Mouse (Mus musculus) kidney, embryonic 14.5 days (tissue): ENCODE data around the gene Vcam1. TPM values are rescaled to one million over a fixed set of nuclear protein-coding genes. Genes with fewer than 3 reads are reported as not detected.

ENCODE experiments used
- ATAC-seq: fragments of 200-750 bp; cut with Nextera tagmentation; 2 replicates; pipeline ENCODE4 v1.8.0; 2017; ENCODE audit warnings: moderate number of reproducible peaks, mild to moderate bottlenecking, moderate TSS enrichment, moderate library complexity; ENCODE audit not compliant: low FRiP score, low TSS enrichment
- H3K27ac ChIP-seq: fragments of 300-500 bp; sonication (generic); 2 replicates; pipeline ENCODE4 v1.5.1; 2014; ENCODE audit warnings: low read depth, mild to moderate bottlenecking, low read length, moderate library complexity, mixed read lengths
- H3K27me3 ChIP-seq: fragments of 300-500 bp; sonication (generic); 2 replicates; pipeline ENCODE4 v1.6.1; 2014; ENCODE audit warnings: mild to moderate bottlenecking, low read length; ENCODE audit not compliant: control insufficient read depth, insufficient read depth
- H3K36me3 ChIP-seq: fragments of 300-500 bp; sonication (generic); 2 replicates; pipeline ENCODE4 v1.6.1; 2014; ENCODE audit warnings: low read length, mixed read lengths; ENCODE audit not compliant: control insufficient read depth, insufficient read depth
- H3K4me1 ChIP-seq: fragments of 300-500 bp; sonication (generic); 2 replicates; pipeline ENCODE4 v1.6.1; 2014; ENCODE audit warnings: low read length, mixed read lengths; ENCODE audit not compliant: control insufficient read depth, insufficient read depth
- H3K4me2 ChIP-seq: fragments of 300-500 bp; sonication (generic); replicated peaks from 2 replicates; pipeline ENCODE4 v1.6.1; 2014; ENCODE audit warnings: low read depth, mild to moderate bottlenecking, low read length
- H3K4me3 ChIP-seq: fragments of 300-500 bp; sonication (generic); 2 replicates; pipeline ENCODE4 v1.5.1; 2014; ENCODE audit warnings: mild to moderate bottlenecking, low read length
- H3K9ac ChIP-seq: fragments of 300-500 bp; sonication (generic); 2 replicates; pipeline ENCODE4 v1.6.1; 2014; ENCODE audit warnings: low read depth, mild to moderate bottlenecking, low read length, moderate library complexity
- H3K9me3 ChIP-seq: fragments of 300-500 bp; sonication (generic); 2 replicates; pipeline ENCODE4 v1.6.1; 2016; ENCODE audit warnings: low read length; ENCODE audit not compliant: control insufficient read depth
- WGBS: fragments of 180-500 bp; shearing (Covaris S2); extraction: QIAGEN DNeasy Blood & Tissue Kit; methylation state at CpG from one replicate; pipeline ENCODE4 v1.1.7; 2014; 5-methylcytosine and 5-hydroxymethylcytosine counted together
- polyA plus RNA-seq: library from polyadenylated mRNA; unstranded; fragments of >200 nt; fragmentation: Nextera tagmentation; extraction: Ambion mirVana; gene quantifications from 2 replicates; pipeline ENCODE4 v1.2.1, GENCODE M21; 2014

The Vcam1 gene
- polyA plus RNA-seq, 1 experiment from 2014 or later, result 33.8 TPM

- 22% methylated on average over 21 of the region's 21 CpGs for WGBS
- H3K27me3 ChIP-seq, result no peaks in the 10 kb centered on the region
- no peaks in the 10 kb centered on the region for H3K9me3 ChIP-seq
- H3K9ac ChIP-seq, result no peak overlapping the region
- H3K4me2 ChIP-seq, result peak overlapping the region; percentile 32
- peak overlapping the region; percentile 18; the same call in 1 of the 2 replicates for H3K4me3 ChIP-seq
- H3K36me3 ChIP-seq, result no peaks in the 10 kb centered on the region
- H3K27ac ChIP-seq, result no peak overlapping the region
- no peaks in the 10 kb centered on the region for H3K4me1 ChIP-seq
- ATAC-seq, result peak; percentile 62; the same call in 1 of the 2 replicates
These were observed 24.4 kb downstream of the Vcam1 start for GRCm38 (mm10) chr3:116104866-116105647.

- no peaks in the 10 kb centered on the region for H3K9me3 ChIP-seq
- no peak for ATAC-seq
These were observed 25.2 kb downstream of the Vcam1 start for GRCm38 (mm10) chr3:116104270-116104669.

GRCm38 (mm10) chr3:116100850-116101249, 28.6 kb downstream of the Vcam1 start:
- Histone ChIP-seq H3K36me3 (no peaks in the 10 kb centered on the region), H3K27ac (no peak overlapping the region), H3K9me3 (no peaks in the 10 kb centered on the region), H3K27me3 (no peaks in the 10 kb centered on the region), H3K4me3 (no peak overlapping the region), H3K4me1 (no peaks in the 10 kb centered on the region), H3K9ac (no peak overlapping the region), H3K4me2 (no peak overlapping the region)
- WGBS, result 72% methylated on average over 1 of the region's 1 CpGs
- ATAC-seq, result no peak

More at GRCm38 (mm10) chr3:116104270-116104669, 25.2 kb downstream of the Vcam1 start:
- Histone ChIP-seq H3K27ac (no peak overlapping the region), H3K4me2 (no peak overlapping the region), H3K36me3 (no peaks in the 10 kb centered on the region), H3K4me3 (no peak overlapping the region), H3K4me1 (no peaks in the 10 kb centered on the region), H3K27me3 (no peaks in the 10 kb centered on the region), H3K9ac (no peak overlapping the region)
- WGBS, result 59% methylated on average over 4 of the region's 4 CpGs

DNA sequence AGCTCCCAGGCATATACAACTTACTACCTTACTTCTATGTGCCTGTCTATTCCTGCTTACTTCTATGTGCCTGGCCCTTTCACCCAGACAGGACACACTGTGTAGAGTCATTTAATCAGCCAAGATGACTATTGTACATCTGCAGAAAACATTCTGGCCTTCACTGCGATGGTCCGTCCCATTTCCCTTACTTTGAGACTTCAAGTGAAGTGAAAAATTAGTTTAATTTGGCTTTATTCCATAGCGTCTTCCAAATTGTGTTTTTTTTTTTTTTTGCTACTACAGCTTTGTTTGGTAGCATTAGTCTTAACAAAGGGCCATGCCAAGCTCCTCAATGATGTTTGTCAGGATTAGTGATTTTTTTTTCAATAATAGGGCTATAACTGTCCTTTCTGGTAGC, 33.6 kb downstream of the Vcam1 start:
- Histone ChIP-seq H3K9ac (no peak overlapping the region), H3K27ac (no peak overlapping the region), H3K27me3 (no peaks in the 10 kb centered on the region), H3K36me3 (no peaks in the 10 kb centered on the region), H3K9me3 (peaks cover 4% of the 10 kb centered on the region; the same call in 1 of the 2 replicates), H3K4me2 (no peak overlapping the region), H3K4me1 (no peaks in the 10 kb centered on the region), H3K4me3 (no peak overlapping the region)
- 58% methylated on average over 3 of the region's 3 CpGs for WGBS
- no peak for ATAC-seq

DNA sequence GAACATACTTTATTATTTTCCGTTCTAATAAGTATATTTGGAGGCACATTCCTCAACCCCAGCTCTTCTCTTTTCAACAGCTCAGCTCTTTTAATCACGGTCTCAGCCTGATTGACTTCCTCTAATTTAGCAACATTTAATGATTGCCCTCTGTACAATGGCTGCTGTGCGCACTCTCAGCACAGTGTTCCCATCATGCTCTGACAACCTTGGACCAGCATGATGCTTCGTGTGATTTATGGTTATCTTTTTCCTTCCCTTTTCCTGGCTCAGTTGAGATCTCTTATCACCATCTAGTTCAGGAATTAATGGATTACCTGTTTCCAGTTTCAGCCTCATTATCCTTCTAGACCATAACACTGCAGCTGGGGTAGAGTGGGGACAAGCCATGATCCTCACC, 34.2 kb downstream of the Vcam1 start:
- H3K9me3 ChIP-seq, result peaks cover 4% of the 10 kb centered on the region; the same call in 1 of the 2 replicates
- H3K36me3 ChIP-seq, result no peaks in the 10 kb centered on the region
- no peaks in the 10 kb centered on the region for H3K4me1 ChIP-seq
- WGBS, result 76% methylated on average over 4 of the region's 4 CpGs
- no peak overlapping the region for H3K4me3 ChIP-seq
- H3K4me2 ChIP-seq, result no peak overlapping the region
- no peak for ATAC-seq
- H3K9ac ChIP-seq, result no peak overlapping the region
- no peak overlapping the region for H3K27ac ChIP-seq
- H3K27me3 ChIP-seq, result no peaks in the 10 kb centered on the region

- H3K4me3 ChIP-seq, result no peak overlapping the region
- H3K36me3 ChIP-seq, result no peaks in the 10 kb centered on the region
- no peak overlapping the region for H3K27ac ChIP-seq
- no peak overlapping the region for H3K9ac ChIP-seq
- peaks cover 4% of the 10 kb centered on the region; the same call in 1 of the 2 replicates for H3K9me3 ChIP-seq
- 86% methylated on average over 1 of the region's 1 CpGs for WGBS
- ATAC-seq, result no peak
- H3K4me2 ChIP-seq, result no peak overlapping the region
- H3K4me1 ChIP-seq, result no peaks in the 10 kb centered on the region
- no peaks in the 10 kb centered on the region for H3K27me3 ChIP-seq
These were observed 34.6 kb downstream of the Vcam1 start for GRCm38 (mm10) chr3:116094886-116095285.

- no peak overlapping the region for H3K9ac ChIP-seq
- ATAC-seq, result no peak
- H3K4me2 ChIP-seq, result no peak overlapping the region
- H3K9me3 ChIP-seq, result peaks cover 4% of the 10 kb centered on the region; the same call in 1 of the 2 replicates
- H3K4me3 ChIP-seq, result no peak overlapping the region
- H3K36me3 ChIP-seq, result no peaks in the 10 kb centered on the region
- H3K27ac ChIP-seq, result no peak overlapping the region
- WGBS, result 63% methylated on average over 2 of the region's 2 CpGs
- H3K27me3 ChIP-seq, result no peaks in the 10 kb centered on the region
- H3K4me1 ChIP-seq, result no peaks in the 10 kb centered on the region
These were observed 35.2 kb downstream of the Vcam1 start for GRCm38 (mm10) chr3:116094288-116094687.

DNA sequence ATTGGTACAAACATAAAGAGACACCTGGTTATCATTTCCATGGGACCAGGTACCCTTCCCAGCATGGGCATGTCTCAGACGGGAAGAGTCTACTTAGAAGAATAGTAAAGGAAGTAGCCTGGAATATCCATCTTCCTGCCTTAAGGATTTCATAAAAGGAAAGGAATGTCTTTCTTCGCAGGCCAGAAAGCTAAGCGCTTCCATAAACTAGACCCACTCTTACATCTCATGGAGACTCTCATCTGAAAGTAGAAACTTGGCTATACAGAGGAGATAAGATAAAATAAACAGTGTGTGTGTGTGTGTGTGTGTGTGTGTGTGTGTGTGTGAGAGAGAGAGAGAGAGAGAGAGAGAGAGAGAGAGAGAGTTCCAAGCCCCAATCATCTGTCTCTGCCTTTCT, 36.9 kb downstream of the Vcam1 start:
- Histone ChIP-seq H3K4me1 (no peaks in the 10 kb centered on the region), H3K9ac (no peak overlapping the region), H3K36me3 (no peaks in the 10 kb centered on the region), H3K4me3 (no peak overlapping the region), H3K4me2 (no peak overlapping the region), H3K27me3 (no peaks in the 10 kb centered on the region), H3K27ac (no peak overlapping the region), H3K9me3 (peaks cover 7% of the 10 kb centered on the region; the same call in 1 of the 2 replicates)
- 84% methylated on average over 3 of the region's 3 CpGs for WGBS
- no peak for ATAC-seq

GRCm38 (mm10) chr3:116091706-116092105, 37.8 kb downstream of the Vcam1 start:
- no peak overlapping the region for H3K4me3 ChIP-seq
- no peaks in the 10 kb centered on the region for H3K4me1 ChIP-seq
- H3K4me2 ChIP-seq, result no peak overlapping the region
- H3K9ac ChIP-seq, result no peak overlapping the region
- ATAC-seq, result no peak
- H3K27me3 ChIP-seq, result no peaks in the 10 kb centered on the region
- no peaks in the 10 kb centered on the region for H3K36me3 ChIP-seq
- H3K9me3 ChIP-seq, result peaks cover 7% of the 10 kb centered on the region; the same call in 1 of the 2 replicates
- 83% methylated on average over 5 of the region's 5 CpGs for WGBS
- H3K27ac ChIP-seq, result no peak overlapping the region
